Mouse (Mus musculus): ENCODE measurements around the gene Psors1c2.

- peak; percentile 94 for TF ChIP-seq CTCF (conservative IDR thresholded peaks at IDR 0.05; ENCODE audit: low read length)
- no peak for TF ChIP-seq NANOG (IDR thresholded peaks at IDR 0.05; ENCODE audit: borderline replicate concordance, low read length)
Observed at GRCm38 (mm10) chr17:35544680-35545079, 11.7 kb downstream of the Psors1c2 start.
